Mouse (Mus musculus): Measurements from ENCODE around the gene Noa1. TPM values are rescaled to one million over a fixed set of nuclear protein-coding genes. Genes with fewer than 3 reads are reported as not detected.

The Noa1 gene
- polyA plus RNA-seq, 1 experiment from 2014 or later: 26.7 TPM

DNA sequence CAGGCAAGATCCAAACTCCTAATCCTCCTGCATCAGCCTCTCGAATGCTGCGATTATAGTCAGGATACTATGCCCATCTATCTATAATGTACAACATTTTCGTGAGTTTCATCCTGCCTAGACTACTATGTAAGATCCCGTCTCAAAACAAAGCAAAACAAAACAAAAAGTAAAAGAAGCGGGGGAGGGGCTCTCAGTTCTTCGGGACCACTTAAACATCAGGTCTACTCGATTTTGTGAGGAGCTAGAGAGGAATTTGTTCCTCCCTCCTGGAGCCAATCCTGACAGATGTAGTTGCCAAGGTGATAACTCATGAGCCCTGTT, 64.5 kb downstream of the Noa1 start:
- peak overlapping the region; percentile 32 for H3K4me3 ChIP-seq
- H3K9ac ChIP-seq: peak overlapping the region; percentile 46; the same call in 1 of the 2 replicates
- no peak overlapping the region for H3K27ac ChIP-seq
- WGBS: 40% methylated on average over 7 of the region's 7 CpGs
- H3K27me3 ChIP-seq: no peaks in the 10 kb centered on the region
- ATAC-seq (ENCODE audit: low FRiP score, low read depth): peak; percentile 12; the same call in 1 of the 2 replicates
- H3K4me2 ChIP-seq (replicated peaks): peak overlapping the region; percentile 60
- H3K4me1 ChIP-seq: peaks cover 11% of the 10 kb centered on the region
- no peaks in the 10 kb centered on the region for H3K36me3 ChIP-seq
- H3K9me3 ChIP-seq: no peaks in the 10 kb centered on the region

DNA sequence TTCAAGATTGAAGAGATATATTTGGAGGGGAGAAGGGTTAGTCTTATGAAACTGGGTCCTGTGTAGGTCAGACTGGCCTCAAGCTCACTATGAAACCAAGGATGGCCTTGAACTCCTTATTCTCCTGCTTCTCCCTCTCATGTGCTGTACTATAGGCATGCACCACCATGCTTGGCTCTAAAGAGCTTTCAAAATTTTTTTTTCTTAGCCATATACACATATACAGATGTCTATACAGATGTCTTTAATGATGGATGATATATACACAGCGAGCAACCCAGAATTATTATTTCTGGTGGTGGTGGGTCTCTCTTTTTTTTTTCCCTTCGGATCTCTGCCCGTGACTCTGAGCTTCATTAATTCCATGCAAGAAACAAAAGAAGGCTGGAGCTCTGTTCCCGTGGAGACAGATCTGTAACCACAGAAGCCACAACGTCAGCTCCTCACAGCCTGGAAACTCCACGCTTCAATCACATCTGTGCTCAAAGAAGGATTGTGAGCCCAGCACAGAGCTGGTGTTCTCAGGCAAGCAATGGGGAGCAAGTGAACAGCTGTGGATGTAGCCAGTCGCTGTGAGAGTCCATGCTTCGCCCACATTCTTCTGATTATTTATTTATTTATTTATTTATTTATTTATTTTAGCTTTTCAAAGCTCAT, 65.4 kb downstream of the Noa1 start:
- no peaks in the 10 kb centered on the region for H3K36me3 ChIP-seq
- H3K9me3 ChIP-seq: no peaks in the 10 kb centered on the region; the same call in 1 of the 2 replicates
- no peaks in the 10 kb centered on the region for H3K27me3 ChIP-seq
- WGBS: 52% methylated on average over 8 of the region's 8 CpGs
- no peak overlapping the region for H3K4me2 ChIP-seq (replicated peaks)
- H3K9ac ChIP-seq: no peak overlapping the region
- no peak overlapping the region for H3K27ac ChIP-seq
- H3K4me3 ChIP-seq: no peak overlapping the region
- peak; percentile 52; the same call in 1 of the 2 replicates for ATAC-seq (ENCODE audit: low FRiP score, low read depth)
- H3K4me1 ChIP-seq: peaks cover 11% of the 10 kb centered on the region

Small RNA genes lying within 50 kb of the gene (microRNA-seq; reads per million reads assigned to microRNA genes)
- not detected for gene Mir5098

Other genes starting within 250 kb of the Noa1 start
- 0.45 and 0.68 TPM in 2 replicates for gene Hopx, start 195.0 kb downstream of the Noa1 start, polyA plus RNA-seq (2015; fragmentation: Nextera tagmentation; extraction: Ambion mirVana)
- gene Spink2, start 98.6 kb downstream of the Noa1 start, polyA plus RNA-seq (2015; fragmentation: Nextera tagmentation; extraction: Ambion mirVana): 1.4 and 1.9 TPM in 2 replicates
- gene Rest, start 44.6 kb downstream of the Noa1 start, polyA plus RNA-seq (2015; fragmentation: Nextera tagmentation; extraction: Ambion mirVana): 56.2 and 57.2 TPM in 2 replicates
- 67.9 and 71.4 TPM in 2 replicates for gene Polr2b, start 63 bp upstream of the Noa1 start, polyA plus RNA-seq (2015; fragmentation: Nextera tagmentation; extraction: Ambion mirVana)
- 33.4 and 35.0 TPM in 2 replicates for gene Igfbp7, start 98.0 kb upstream of the Noa1 start, polyA plus RNA-seq (2015; fragmentation: Nextera tagmentation; extraction: Ambion mirVana)

Data from limb, embryonic 13.5 days (tissue).